ENCODE assay signal across 8 mouse cellular contexts in genomic region chr17:29093961-29094309, GRCm38 (mm10). TPM values are rescaled to one million over a fixed set of nuclear protein-coding genes. Genes with fewer than 3 reads are reported as not detected.
DNase-seq lines count a peak whose midpoint lies in the region; ATAC-seq lines count a peak whose summit lies in the region.

No protein-coding gene starts in this region.

- peak overlapping the region; percentile 48 for H3K4me3 ChIP-seq in kidney, embryonic 14.5 days (ENCODE audit: low read length)
- peak overlapping the region; percentile 62 for H3K4me3 ChIP-seq in heart, embryonic 15.5 days
- peak overlapping the region; percentile 96 for H3K4me3 ChIP-seq in macrophage (ENCODE audit: inconsistent target)

- H3K79me2 ChIP-seq in macrophage (ENCODE audit: inconsistent target), result peaks cover 80% of the 10 kb centered on the region

- peaks cover 7% of the 10 kb centered on the region; the same call in 1 of the 2 replicates for H3K27me3 ChIP-seq in kidney, embryonic 14.5 days (ENCODE audit: control insufficient read depth, insufficient read depth, low read length)
- peaks cover 10% of the 10 kb centered on the region for H3K27me3 ChIP-seq in heart, embryonic 15.5 days

- H3K36me3 ChIP-seq in kidney, embryonic 14.5 days (ENCODE audit: control insufficient read depth, insufficient read depth, low read length), result no peaks in the 10 kb centered on the region
- peaks cover 2% of the 10 kb centered on the region; the same call in 1 of the 2 replicates for H3K36me3 ChIP-seq in heart, embryonic 15.5 days
- peaks cover 29% of the 10 kb centered on the region for H3K36me3 ChIP-seq in macrophage (ENCODE audit: inconsistent target)

- H3K27ac ChIP-seq in kidney, embryonic 14.5 days (ENCODE audit: low read depth, low read length), result no peak overlapping the region
- peak overlapping the region; percentile 80 for H3K27ac ChIP-seq in heart, embryonic 15.5 days
- peak overlapping the region; percentile 91 for H3K27ac ChIP-seq in macrophage

- DNase-seq in kidney, adult 8-10 months, result no peak
- no peak for DNase-seq in left cerebral cortex, postnatal 4 days
- no peak for DNase-seq in urinary bladder, postnatal 14 days (ENCODE audit: low spot score)
- no peak for DNase-seq in layer of hippocampus, adult 8-10 months (ENCODE audit: low spot score in 2 of 2)

- intact Hi-C loops in left cerebral cortex, postnatal 4 days (cut with DNase I), result loop anchor here (5.0 kb wide), 1 partner anchor 37 kb away; no protein-coding TSS in a partner anchor

- H3K9me3 ChIP-seq in kidney, embryonic 14.5 days (ENCODE audit: control insufficient read depth, low read length), result no peaks in the 10 kb centered on the region
- H3K9me3 ChIP-seq in heart, embryonic 15.5 days (replicated peaks), result no peaks in the 10 kb centered on the region

- peak; percentile 28 for ATAC-seq in kidney, embryonic 14.5 days (ENCODE audit: low FRiP score, low TSS enrichment)
- peak; percentile 8 for ATAC-seq in activated CD4-positive, CD25-positive, alpha-beta regulatory T cell, adult 4 months
- no peak for ATAC-seq in heart, embryonic 15.5 days (replicated peaks; ENCODE audit: insufficient number of reproducible peaks, insufficient read depth, low FRiP score, low read depth)

- WGBS in kidney, embryonic 14.5 days, result under 1% methylated on average over 24 of the region's 24 CpGs
- WGBS in heart, embryonic 15.5 days, result 1% methylated on average over 24 of the region's 24 CpGs
- 0% methylated on average over 24 of the region's 24 CpGs for WGBS in macrophage (ENCODE audit: missing documents)

- peaks cover 13% of the 10 kb centered on the region; the same call in 1 of the 2 replicates for H3K4me1 ChIP-seq in kidney, embryonic 14.5 days (ENCODE audit: control insufficient read depth, insufficient read depth, low read length)
- H3K4me1 ChIP-seq in heart, embryonic 15.5 days (replicated peaks), result peaks cover 22% of the 10 kb centered on the region

- H3K4me2 ChIP-seq in kidney, embryonic 14.5 days (replicated peaks; ENCODE audit: low read depth, low read length), result peak overlapping the region; percentile 82
- H3K4me2 ChIP-seq in heart, embryonic 15.5 days, result peak overlapping the region; percentile 96

- peak overlapping the region; percentile 67 for H3K9ac ChIP-seq in kidney, embryonic 14.5 days (ENCODE audit: low read depth, low read length)
- H3K9ac ChIP-seq in heart, embryonic 15.5 days, result peak overlapping the region; percentile 74

RNA-seq across cellular contexts. Expression of gene Cdkn1a, which starts 3.2 kb away (rescaled TPM):
- 37.4 and 45.6 TPM in 2 replicates for polyA plus RNA-seq in kidney, embryonic 14.5 days (2014; fragmentation: Nextera tagmentation; extraction: Ambion mirVana)
- polyA plus RNA-seq in activated CD4-positive, CD25-positive, alpha-beta regulatory T cell, adult 4 months (2017; shearing (Covaris generic)), result 10 to 100 TPM in 1 of 2 experiments, 1 to 10 TPM in 1; 7.5 to 12.1 TPM
- 53.3 and 64.4 TPM in 2 replicates for polyA plus RNA-seq in heart, embryonic 15.5 days (2015; fragmentation: Nextera tagmentation; extraction: Ambion mirVana)
- 1,000 to 10,000 TPM in 4 of 26 experiments, 100 to 1,000 TPM in 22; 134 to 1,695 (median 455) TPM for total RNA-seq in macrophage (2018; cell fraction: chromatin; rRNA removed)
- total RNA-seq in macrophage (2018; cell fraction: cytosol; rRNA removed), result 1,000 to 10,000 TPM in 5 of 26 experiments, 100 to 1,000 TPM in 21; 227 to 1,662 (median 534) TPM
- 1,000 to 10,000 TPM in 7 of 26 experiments, 100 to 1,000 TPM in 19; 155 to 1,879 (median 663) TPM for total RNA-seq in macrophage (2018; cell fraction: nucleus; rRNA removed)
- 176 to 305 TPM (median 287 TPM) in 3 replicates for polyA plus RNA-seq in macrophage (2018)
- total RNA-seq in left cerebral cortex, postnatal 4 days (2021), result 10 to 100 TPM; 29.6 to 34.4 TPM
- total RNA-seq in layer of hippocampus, adult 8-10 months (2022), result 10 to 100 TPM in 1 of 4 experiments, 1 to 10 TPM in 3; 7.0 to 12.5 (median 8.8) TPM

RNA-seq across cellular contexts. Expression of gene Rab44, which starts 20.0 kb away (rescaled TPM):
- polyA plus RNA-seq in kidney, embryonic 14.5 days (2014; fragmentation: Nextera tagmentation; extraction: Ambion mirVana), result 0.39 TPM in 1 of 2 replicates, not detected in the other
- polyA plus RNA-seq in activated CD4-positive, CD25-positive, alpha-beta regulatory T cell, adult 4 months (2017; shearing (Covaris generic)), result not detected
- 0.66 and 3.1 TPM in 2 replicates for polyA plus RNA-seq in heart, embryonic 15.5 days (2015; fragmentation: Nextera tagmentation; extraction: Ambion mirVana)
- 10 to 100 TPM in 12 of 26 experiments, 1 to 10 TPM in 7, under 1 TPM in 4, not detected in 3; 0.19 to 39.9 (median 15.8) TPM for total RNA-seq in macrophage (2018; cell fraction: chromatin; rRNA removed)
- 1 to 10 TPM in 8 of 26 experiments, under 1 TPM in 17, not detected in 1; 0.04 to 2.6 (median 0.66) TPM for total RNA-seq in macrophage (2018; cell fraction: cytosol; rRNA removed)
- 10 to 100 TPM in 13 of 26 experiments, 1 to 10 TPM in 10, under 1 TPM in 3; 0.36 to 44.9 (median 9.5) TPM for total RNA-seq in macrophage (2018; cell fraction: nucleus; rRNA removed)
- 0.33 to 1.5 TPM (median 0.94 TPM) in 3 replicates for polyA plus RNA-seq in macrophage (2018)
- total RNA-seq in left cerebral cortex, postnatal 4 days (2021), result 1 to 10 TPM in 1 of 2 experiments, under 1 TPM in 1; 0.54 to 1.0 TPM
- under 1 TPM in 2 of 4 experiments, not detected in 2; 0.16 to 0.30 TPM for total RNA-seq in layer of hippocampus, adult 8-10 months (2022)
